Mouse (Mus musculus): ENCODE data around the gene Crybg3.

Gene Crybg3

GRCm38 (mm10) chr16:59451813-59452212 lies 149.0 kb downstream of the Crybg3 start:
- DNase-seq (ENCODE audit: extremely low read depth, low read depth) = no peak

- no peak for DNase-seq (ENCODE audit: extremely low read depth, low read depth)
These were observed 151.7 kb downstream of the Crybg3 start for GRCm38 (mm10) chr16:59449092-59449491.

GRCm38 (mm10) chr16:59448181-59448580 lies 152.6 kb downstream of the Crybg3 start:
- DNase-seq (ENCODE audit: extremely low read depth, low read depth) = no peak

GRCm38 (mm10) chr16:59444880-59445559 lies 155.8 kb downstream of the Crybg3 start:
- DNase-seq (ENCODE audit: extremely low read depth, low read depth) = no peak

Measured in MEL-GATA-1-ER (cell line).